Mouse (Mus musculus): Measurements from ENCODE around the gene Ccdc113. TPM values are rescaled to one million over a fixed set of nuclear protein-coding genes. Genes with fewer than 3 reads are reported as not detected.
A peak's percentile ranks its signal among the peaks of the same experiment; 100 is the strongest.

The Ccdc113 gene
- polyA plus RNA-seq (2012; rRNA removed), result 2.0 and 2.2 TPM in 2 replicates

- peak; percentile 28 to 62 for DNase-seq (ENCODE audit: extremely low spot score in 1 of 2, low spot score in 1 of 2)
Observed at GRCm38 (mm10) chr8:95533584-95534387, at the start of gene Ccdc113. Gene Ccdc113 (plus strand): TSS chr8:95534085.

GRCm38 (mm10) chr8:95487800-95488697 is 45.8 kb upstream of the Ccdc113 start:
- DNase-seq (ENCODE audit: extremely low spot score in 1 of 2, low spot score in 1 of 2), result no peak

- DNase-seq (ENCODE audit: extremely low spot score in 1 of 2, low spot score in 1 of 2), result peak; percentile 13 to 80
Observed at GRCm38 (mm10) chr8:95488698-95489332, 45.1 kb upstream of the Ccdc113 start.

GRCm38 (mm10) chr8:95490006-95490405 is 43.9 kb upstream of the Ccdc113 start, which contains the start of gene Csnk2a2:
Gene Csnk2a2 (minus strand): TSS chr8:95490039.
- no peak for DNase-seq (ENCODE audit: extremely low spot score in 1 of 2, low spot score in 1 of 2)

GRCm38 (mm10) chr8:95492057-95492456 is 41.8 kb upstream of the Ccdc113 start:
- no peak for DNase-seq (ENCODE audit: extremely low spot score in 1 of 2, low spot score in 1 of 2)

GRCm38 (mm10) chr8:95495444-95495843 is 38.4 kb upstream of the Ccdc113 start:
- DNase-seq (ENCODE audit: extremely low spot score in 1 of 2, low spot score in 1 of 2), result no peak

- no peak for DNase-seq (ENCODE audit: extremely low spot score in 1 of 2, low spot score in 1 of 2)
Observed at GRCm38 (mm10) chr8:95496420-95496819, 37.5 kb upstream of the Ccdc113 start.

GRCm38 (mm10) chr8:95497821-95498220 is 36.1 kb upstream of the Ccdc113 start:
- DNase-seq (ENCODE audit: extremely low spot score in 1 of 2, low spot score in 1 of 2), result no peak

- no peak for DNase-seq (ENCODE audit: extremely low spot score in 1 of 2, low spot score in 1 of 2)
Observed at GRCm38 (mm10) chr8:95499266-95500064, 34.4 kb upstream of the Ccdc113 start.

- no peak for DNase-seq (ENCODE audit: extremely low spot score in 1 of 2, low spot score in 1 of 2)
Observed at GRCm38 (mm10) chr8:95500436-95500835, 33.4 kb upstream of the Ccdc113 start.

GRCm38 (mm10) chr8:95502431-95502830 is 31.5 kb upstream of the Ccdc113 start:
- DNase-seq (ENCODE audit: extremely low spot score in 1 of 2, low spot score in 1 of 2), result peak in 1 of 2 experiments; percentile 46

GRCm38 (mm10) chr8:95504835-95505234 is 29.1 kb upstream of the Ccdc113 start:
- DNase-seq (ENCODE audit: extremely low spot score in 1 of 2, low spot score in 1 of 2), result no peak

- DNase-seq (ENCODE audit: extremely low spot score in 1 of 2, low spot score in 1 of 2), result peak; percentile 52 to 72
Observed at GRCm38 (mm10) chr8:95505606-95506005, 28.3 kb upstream of the Ccdc113 start.

GRCm38 (mm10) chr8:95506245-95506644 is 27.6 kb upstream of the Ccdc113 start:
- no peak for DNase-seq (ENCODE audit: extremely low spot score in 1 of 2, low spot score in 1 of 2)

GRCm38 (mm10) chr8:95512257-95512656 is 21.6 kb upstream of the Ccdc113 start:
- DNase-seq (ENCODE audit: extremely low spot score in 1 of 2, low spot score in 1 of 2), result no peak

GRCm38 (mm10) chr8:95513219-95513618 is 20.7 kb upstream of the Ccdc113 start:
- DNase-seq (ENCODE audit: extremely low spot score in 1 of 2, low spot score in 1 of 2), result no peak

GRCm38 (mm10) chr8:95516928-95517327 is 17.0 kb upstream of the Ccdc113 start:
- DNase-seq (ENCODE audit: extremely low spot score in 1 of 2, low spot score in 1 of 2), result peak; percentile 64 to 67

- DNase-seq (ENCODE audit: extremely low spot score in 1 of 2, low spot score in 1 of 2), result no peak
Observed at GRCm38 (mm10) chr8:95523991-95524390, 9.9 kb upstream of the Ccdc113 start.

GRCm38 (mm10) chr8:95528194-95528593 is 5.7 kb upstream of the Ccdc113 start:
- no peak for DNase-seq (ENCODE audit: extremely low spot score in 1 of 2, low spot score in 1 of 2)

- no peak for DNase-seq (ENCODE audit: extremely low spot score in 1 of 2, low spot score in 1 of 2)
Observed at GRCm38 (mm10) chr8:95528750-95529310, 5.1 kb upstream of the Ccdc113 start.

Data from frontal cortex, adult 2 months (tissue).